Mouse (Mus musculus) liver, embryonic 14.5 days (tissue): ENCODE measurements around the gene Pisd.

Source experiments
- CTCF ChIP-seq: IDR thresholded peaks from 2 replicates; pipeline ENCODE4 v1.5.1; 2016; ENCODE audit warnings: antibody characterized with exemption, low read depth, control low read depth
- EP300 ChIP-seq: IDR thresholded peaks from 2 replicates; pipeline ENCODE4 v1.6.1; 2016; ENCODE audit warnings: antibody characterized with exemption, low read depth

DNA sequence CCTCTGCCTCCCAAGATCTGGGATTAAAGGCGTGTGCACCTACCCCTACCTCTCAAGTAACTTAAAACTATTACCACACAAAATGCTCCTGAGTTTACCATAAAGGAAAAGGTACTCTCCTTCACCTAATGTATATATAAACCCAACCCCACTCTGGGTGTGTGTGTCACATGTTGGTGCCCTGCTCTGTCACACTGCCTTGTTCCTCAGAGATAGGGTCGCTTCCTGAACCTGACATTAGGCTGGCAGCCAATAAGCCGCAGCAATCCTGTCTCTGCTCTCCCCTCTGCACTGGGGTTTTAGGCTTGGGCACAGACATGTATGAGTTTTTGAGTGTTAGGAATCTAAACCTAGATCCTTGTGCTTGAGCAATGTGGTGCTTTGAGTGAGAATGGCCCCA lies 7.3 kb downstream of the Pisd start:
- TF ChIP-seq CTCF, result no peak
- no peak for TF ChIP-seq EP300
